Mouse (Mus musculus): ENCODE measurements around the gene Clstn3. TPM values are rescaled to one million over a fixed set of nuclear protein-coding genes. Genes with fewer than 3 reads are reported as not detected.
"Not testable (repeated sequence)": the region's sequence is repeated elsewhere in the genome, so short reads cannot be mapped to it uniquely, and the experiment has no call there.

The Clstn3 gene
- polyA plus RNA-seq, 1 experiment from 2014 or later = 94.2 TPM

GRCm38 (mm10) chr6:124475335-124476075 is 10.9 kb upstream of the Clstn3 start:
- not testable (repeated sequence) for H3K27me3 ChIP-seq (ENCODE audit: control insufficient read depth, insufficient read depth, low read length); ATAC-seq (ENCODE audit: low FRiP score); H3K4me1 ChIP-seq (replicated peaks; ENCODE audit: control insufficient read depth, insufficient read depth, low read length); H3K9me3 ChIP-seq (ENCODE audit: control insufficient read depth, low read length); H3K4me3 ChIP-seq (replicated peaks; ENCODE audit: low read length); H3K9ac ChIP-seq; H3K36me3 ChIP-seq (replicated peaks; ENCODE audit: control insufficient read depth, insufficient read depth); DNase-seq (ENCODE audit: low spot score); H3K4me2 ChIP-seq (replicated peaks); H3K27ac ChIP-seq
- WGBS = 90% methylated on average over 8 of the region's 11 CpGs

GRCm38 (mm10) chr6:124474621-124475020 is 10.0 kb upstream of the Clstn3 start:
- Histone ChIP-seq H3K36me3 (replicated peaks; ENCODE audit: control insufficient read depth, insufficient read depth) (no peaks in the 10 kb centered on the region), H3K4me3 (replicated peaks; ENCODE audit: low read length) (no peak overlapping the region), H3K4me1 (replicated peaks; ENCODE audit: control insufficient read depth, insufficient read depth, low read length) (no peaks in the 10 kb centered on the region), H3K27ac (no peak overlapping the region), H3K4me2 (replicated peaks) (no peak overlapping the region), H3K27me3 (ENCODE audit: control insufficient read depth, insufficient read depth, low read length) (no peaks in the 10 kb centered on the region), H3K9me3 (ENCODE audit: control insufficient read depth, low read length) (no peaks in the 10 kb centered on the region), H3K9ac (no peak overlapping the region)
- DNase-seq (ENCODE audit: low spot score) (no peak), ATAC-seq (ENCODE audit: low FRiP score) (no peak)
- 88% methylated on average over 11 of the region's 11 CpGs for WGBS

GRCm38 (mm10) chr6:124472801-124473200 is 8.2 kb upstream of the Clstn3 start:
- Histone ChIP-seq H3K27ac (no peak overlapping the region), H3K27me3 (ENCODE audit: control insufficient read depth, insufficient read depth, low read length) (no peaks in the 10 kb centered on the region), H3K9ac (no peak overlapping the region), H3K9me3 (ENCODE audit: control insufficient read depth, low read length) (no peaks in the 10 kb centered on the region), H3K4me3 (replicated peaks; ENCODE audit: low read length) (no peak overlapping the region), H3K4me1 (replicated peaks; ENCODE audit: control insufficient read depth, insufficient read depth, low read length) (no peaks in the 10 kb centered on the region), H3K36me3 (replicated peaks; ENCODE audit: control insufficient read depth, insufficient read depth) (no peaks in the 10 kb centered on the region), H3K4me2 (replicated peaks) (no peak overlapping the region)
- ATAC-seq (ENCODE audit: low FRiP score) (no peak), DNase-seq (ENCODE audit: low spot score) (no peak)
- 34% methylated on average over 6 of the region's 6 CpGs for WGBS

- not testable (repeated sequence) for H3K4me2 ChIP-seq (replicated peaks); H3K4me3 ChIP-seq (replicated peaks; ENCODE audit: low read length); H3K9ac ChIP-seq; DNase-seq (ENCODE audit: low spot score); H3K27ac ChIP-seq; H3K9me3 ChIP-seq (ENCODE audit: control insufficient read depth, low read length); H3K36me3 ChIP-seq (replicated peaks; ENCODE audit: control insufficient read depth, insufficient read depth); ATAC-seq (ENCODE audit: low FRiP score); H3K4me1 ChIP-seq (replicated peaks; ENCODE audit: control insufficient read depth, insufficient read depth, low read length); H3K27me3 ChIP-seq (ENCODE audit: control insufficient read depth, insufficient read depth, low read length)
- WGBS = 86% methylated on average over 6 of the region's 6 CpGs
Measured at GRCm38 (mm10) chr6:124471783-124472638, 7.4 kb upstream of the Clstn3 start.

- Histone ChIP-seq H3K9ac (no peak overlapping the region), H3K4me1 (replicated peaks; ENCODE audit: control insufficient read depth, insufficient read depth, low read length) (no peaks in the 10 kb centered on the region), H3K27ac (no peak overlapping the region), H3K4me2 (replicated peaks) (no peak overlapping the region), H3K4me3 (replicated peaks; ENCODE audit: low read length) (no peak overlapping the region), H3K27me3 (ENCODE audit: control insufficient read depth, insufficient read depth, low read length) (no peaks in the 10 kb centered on the region), H3K9me3 (ENCODE audit: control insufficient read depth, low read length) (no peaks in the 10 kb centered on the region), H3K36me3 (replicated peaks; ENCODE audit: control insufficient read depth, insufficient read depth) (no peaks in the 10 kb centered on the region)
- ATAC-seq (ENCODE audit: low FRiP score) (no peak), DNase-seq (ENCODE audit: low spot score) (no peak)
- 92% methylated on average over 3 of the region's 3 CpGs for WGBS
Measured at GRCm38 (mm10) chr6:124471121-124471520, 6.5 kb upstream of the Clstn3 start.

GRCm38 (mm10) chr6:124465729-124466128 is 1.1 kb upstream of the Clstn3 start:
- Histone ChIP-seq H3K9ac (peak overlapping the region; percentile 90), H3K9me3 (ENCODE audit: control insufficient read depth, low read length) (no peaks in the 10 kb centered on the region), H3K36me3 (replicated peaks; ENCODE audit: control insufficient read depth, insufficient read depth) (peaks cover 7% of the 10 kb centered on the region), H3K27me3 (ENCODE audit: control insufficient read depth, insufficient read depth, low read length) (no peaks in the 10 kb centered on the region), H3K4me2 (replicated peaks) (peak overlapping the region; percentile 76), H3K4me1 (replicated peaks; ENCODE audit: control insufficient read depth, insufficient read depth, low read length) (peaks cover 24% of the 10 kb centered on the region), H3K4me3 (replicated peaks; ENCODE audit: low read length) (no peak overlapping the region), H3K27ac (no peak overlapping the region)
- 68% methylated on average over 6 of the region's 6 CpGs for WGBS
- DNase-seq (ENCODE audit: low spot score) (no peak), ATAC-seq (ENCODE audit: low FRiP score) (no peak)

GRCm38 (mm10) chr6:124465299-124465698 is 705 bp upstream of the Clstn3 start:
- Histone ChIP-seq H3K4me1 (replicated peaks; ENCODE audit: control insufficient read depth, insufficient read depth, low read length) (peaks cover 24% of the 10 kb centered on the region), H3K4me3 (replicated peaks; ENCODE audit: low read length) (peak overlapping the region; percentile 70), H3K9me3 (ENCODE audit: control insufficient read depth, low read length) (no peaks in the 10 kb centered on the region), H3K36me3 (replicated peaks; ENCODE audit: control insufficient read depth, insufficient read depth) (peaks cover 11% of the 10 kb centered on the region), H3K27ac (peak overlapping the region; percentile 92), H3K9ac (peak overlapping the region; percentile 90), H3K4me2 (replicated peaks) (peak overlapping the region; percentile 76), H3K27me3 (ENCODE audit: control insufficient read depth, insufficient read depth, low read length) (no peaks in the 10 kb centered on the region)
- ATAC-seq (ENCODE audit: low FRiP score) (no peak), DNase-seq (ENCODE audit: low spot score) (no peak)
- WGBS = 38% methylated on average over 6 of the region's 6 CpGs

- H3K9me3 ChIP-seq (ENCODE audit: control insufficient read depth, low read length) = no peaks in the 10 kb centered on the region
- peak overlapping the region; percentile 76 for H3K4me2 ChIP-seq (replicated peaks)
- whole genome bisulfite sequencing = 14% methylated on average over 8 of the region's 8 CpGs
- H3K27me3 ChIP-seq (ENCODE audit: control insufficient read depth, insufficient read depth, low read length) = no peaks in the 10 kb centered on the region
- peak overlapping the region; percentile 90 for H3K9ac ChIP-seq
- peak; percentile 38 for ATAC-seq (ENCODE audit: low FRiP score)
- H3K27ac ChIP-seq = peak overlapping the region; percentile 92
- peak overlapping the region; percentile 70 for H3K4me3 ChIP-seq (replicated peaks; ENCODE audit: low read length)
- peaks cover 26% of the 10 kb centered on the region for H3K36me3 ChIP-seq (replicated peaks; ENCODE audit: control insufficient read depth, insufficient read depth)
- peaks cover 24% of the 10 kb centered on the region for H3K4me1 ChIP-seq (replicated peaks; ENCODE audit: control insufficient read depth, insufficient read depth, low read length)
- peak; percentile 52 for DNase-seq (ENCODE audit: low spot score)
Measured at GRCm38 (mm10) chr6:124463881-124464291, 708 bp downstream of the Clstn3 start.

GRCm38 (mm10) chr6:124459388-124459787 is 5.2 kb downstream of the Clstn3 start:
- Histone ChIP-seq H3K4me2 (replicated peaks) (no peak overlapping the region), H3K9me3 (ENCODE audit: control insufficient read depth, low read length) (no peaks in the 10 kb centered on the region), H3K4me1 (replicated peaks; ENCODE audit: control insufficient read depth, insufficient read depth, low read length) (peaks cover 20% of the 10 kb centered on the region), H3K27ac (no peak overlapping the region), H3K9ac (no peak overlapping the region), H3K36me3 (replicated peaks; ENCODE audit: control insufficient read depth, insufficient read depth) (peaks cover 49% of the 10 kb centered on the region), H3K27me3 (ENCODE audit: control insufficient read depth, insufficient read depth, low read length) (no peaks in the 10 kb centered on the region), H3K4me3 (replicated peaks; ENCODE audit: low read length) (no peak overlapping the region)
- WGBS = 89% methylated on average over 4 of the region's 4 CpGs
- no peak for ATAC-seq (ENCODE audit: low FRiP score)
- DNase-seq (ENCODE audit: low spot score) = no peak

All from hindbrain, embryonic 14.5 days (tissue).